Mouse (Mus musculus) G1E (cell line): ENCODE data around the gene Arrb2.

Source experiments
- CTCF ChIP-seq: IDR thresholded peaks from 2 replicates; pipeline ENCODE4 v1.5.1; 2012; ENCODE audit warnings: low read depth, low read length, inconsistent platforms, mixed read lengths
- GATA1 ChIP-seq: IDR thresholded peaks from 2 replicates; pipeline ENCODE4 v1.6.1; 2012; ENCODE audit warnings: borderline replicate concordance, low read length, inconsistent platforms, mixed read lengths
- POLR2AphosphoS5 ChIP-seq: IDR thresholded peaks from 2 replicates; pipeline ENCODE4 v1.6.1; 2012; ENCODE audit warnings: low read depth, low read length, inconsistent platforms; ENCODE audit not compliant: insufficient replicate concordance
- TAL1 ChIP-seq: conservative IDR thresholded peaks from 2 replicates; pipeline ENCODE4 v1.6.1; 2012; ENCODE audit warnings: low read depth, low read length, inconsistent platforms, mixed read lengths

GRCm38 (mm10) chr11:70459601-70460101, 27.2 kb downstream of the Arrb2 start, which contains the start of gene Cxcl16:
- TF ChIP-seq CTCF (no peak), TAL1 (no peak), GATA1 (no peak), POLR2AphosphoS5 (no peak)
